In genomic region chr4:82499238-82499637, GRCm38 (mm10) we compare ENCODE assay signal across 8 mouse cellular contexts.
DNase-seq lines count a peak whose midpoint lies in the region; ATAC-seq and TF ChIP-seq lines count a peak whose summit lies in the region.

No protein-coding gene starts in this region.

- no peak for TF ChIP-seq EP300 in liver, postnatal 0 days (IDR thresholded peaks at IDR 0.05; ENCODE audit: low read depth)

- no peak for TF ChIP-seq POLR2A in thymus, adult 2 months (IDR thresholded peaks at IDR 0.05; ENCODE audit: control insufficient read depth, extremely low read depth, insufficient read depth, low read length, poor library complexity)

- ATAC-seq in heart, embryonic 11.5 days (replicated peaks; ENCODE audit: insufficient number of reproducible peaks, low FRiP score, low TSS enrichment) = no peak
- ATAC-seq in liver, postnatal 0 days = no peak

- peaks cover 30% of the 10 kb centered on the region for H3K4me1 ChIP-seq in heart, embryonic 10.5 days
- H3K4me1 ChIP-seq in brown adipose tissue, adult 24 weeks (ENCODE audit: control insufficient read depth, insufficient read depth, insufficient read length, low read length) = peaks cover 30% of the 10 kb centered on the region
- peaks cover 28% of the 10 kb centered on the region for H3K4me1 ChIP-seq in heart, embryonic 11.5 days (ENCODE audit: control insufficient read depth, insufficient read depth, low read length)
- peaks cover 8% of the 10 kb centered on the region; the same call in 1 of the 2 replicates for H3K4me1 ChIP-seq in liver, postnatal 0 days (ENCODE audit: insufficient read depth)
- H3K4me1 ChIP-seq in thymus, adult 2 months (replicated peaks; ENCODE audit: control insufficient read depth, insufficient read depth, low read length) = no peaks in the 10 kb centered on the region

- peak; percentile 74 for DNase-seq in heart, embryonic 10.5 days (ENCODE audit: low spot score)
- DNase-seq in heart, postnatal 14 days = no peak
- DNase-seq in liver, postnatal 0 days = no peak
- no peak for DNase-seq in kidney, adult 18-20 months
- DNase-seq in thymus, adult 2 months = no peak
- no peak for DNase-seq in spleen, postnatal 36 days (ENCODE audit: low spot score in 2 of 2)

- intact Hi-C loops in heart, postnatal 14 days (cut with DNase I) = no loop called here

- H3K36me3 ChIP-seq in heart, embryonic 10.5 days = peaks cover 27% of the 10 kb centered on the region
- peaks cover 3% of the 10 kb centered on the region; the same call in 1 of the 2 replicates for H3K36me3 ChIP-seq in heart, embryonic 11.5 days (ENCODE audit: control insufficient read depth, insufficient read depth, low read length)
- no peaks in the 10 kb centered on the region; the same call in 1 of the 2 replicates for H3K36me3 ChIP-seq in liver, postnatal 0 days (replicated peaks; ENCODE audit: insufficient read depth, low read length)
- H3K36me3 ChIP-seq in thymus, adult 2 months (ENCODE audit: control insufficient read depth, insufficient read depth, low read length) = no peaks in the 10 kb centered on the region

- H3K27ac ChIP-seq in heart, embryonic 10.5 days = 0 out of 2 replicates have a peak overlapping the region, but pooled peaks have one; percentile 19
- H3K27ac ChIP-seq in brown adipose tissue, adult 24 weeks (replicated peaks; ENCODE audit: low read depth, low read length) = no peak overlapping the region
- no peak overlapping the region for H3K27ac ChIP-seq in heart, embryonic 11.5 days (ENCODE audit: low read depth, low read length)
- H3K27ac ChIP-seq in liver, postnatal 0 days (ENCODE audit: low read depth) = no peak overlapping the region
- H3K27ac ChIP-seq in thymus, adult 2 months (ENCODE audit: control insufficient read depth, insufficient read depth, low read length) = no peak overlapping the region

- peak overlapping the region; percentile 93; the same call in 1 of the 2 replicates for H3K4me3 ChIP-seq in heart, embryonic 10.5 days
- H3K4me3 ChIP-seq in brown adipose tissue, adult 24 weeks (ENCODE audit: insufficient read depth, low read depth, low read length) = peak overlapping the region; percentile 15; the same call in 1 of the 2 replicates
- no peak overlapping the region for H3K4me3 ChIP-seq in heart, embryonic 11.5 days (ENCODE audit: low read depth, low read length)
- H3K4me3 ChIP-seq in liver, postnatal 0 days (ENCODE audit: low read depth, low read length) = no peak overlapping the region
- no peak overlapping the region for H3K4me3 ChIP-seq in thymus, adult 2 months (ENCODE audit: control insufficient read depth, insufficient read depth, low read length)

- TF ChIP-seq CTCF in liver, postnatal 0 days (IDR thresholded peaks at IDR 0.05; ENCODE audit: low read depth) = no peak
- no peak for TF ChIP-seq CTCF in thymus, adult 2 months (IDR thresholded peaks at IDR 0.05; ENCODE audit: borderline replicate concordance, control insufficient read depth, extremely low read depth, insufficient read depth, low read length, poor library complexity)

- H3K9ac ChIP-seq in heart, embryonic 11.5 days (ENCODE audit: low read depth, low read length) = 0 out of 2 replicates have a peak overlapping the region, but pooled peaks have one; percentile 34
- no peak overlapping the region for H3K9ac ChIP-seq in liver, postnatal 0 days (replicated peaks)

- H3K9me3 ChIP-seq in heart, embryonic 10.5 days = no peaks in the 10 kb centered on the region
- H3K9me3 ChIP-seq in heart, embryonic 11.5 days (replicated peaks; ENCODE audit: control insufficient read depth, low read length) = no peaks in the 10 kb centered on the region
- H3K9me3 ChIP-seq in liver, postnatal 0 days (ENCODE audit: low read length) = no peaks in the 10 kb centered on the region

- peak overlapping the region; percentile 67 for H3K4me2 ChIP-seq in heart, embryonic 11.5 days
- H3K4me2 ChIP-seq in liver, postnatal 0 days (ENCODE audit: low read depth, low read length) = peak overlapping the region; percentile 44

- WGBS in heart, embryonic 10.5 days = 59% methylated on average over 5 of the region's 5 CpGs
- WGBS in heart, embryonic 11.5 days (ENCODE audit: insufficient replicate concordance) = 52% methylated on average over 5 of the region's 5 CpGs
- 71% methylated on average over 5 of the region's 5 CpGs for WGBS in liver, postnatal 0 days (ENCODE audit: insufficient replicate concordance)
- 85% methylated on average over 5 of the region's 5 CpGs for WGBS in thymus, adult 2 months

- H3K27me3 ChIP-seq in heart, embryonic 10.5 days (ENCODE audit: insufficient read depth, poor library complexity, severe bottlenecking) = no peaks in the 10 kb centered on the region
- H3K27me3 ChIP-seq in heart, embryonic 11.5 days (ENCODE audit: control insufficient read depth, insufficient read depth, low read length) = no peaks in the 10 kb centered on the region
- peaks cover 10% of the 10 kb centered on the region for H3K27me3 ChIP-seq in liver, postnatal 0 days (ENCODE audit: insufficient read depth, low read length)
- H3K27me3 ChIP-seq in thymus, adult 2 months (ENCODE audit: control insufficient read depth, insufficient read depth, low read length) = peaks cover under 1% of the 10 kb centered on the region; the same call in 1 of the 2 replicates

Comparison
In these comparisons a context has a peak if more than half of its experiments do, and no peak if none do; other contexts are left out.
1. H3K4me3 ChIP-seq: peak in heart, embryonic 10.5 days (single experiment) and brown adipose tissue, adult 24 weeks (single experiment); none in heart, embryonic 11.5 days (single experiment), liver, postnatal 0 days (single experiment) and thymus, adult 2 months (single experiment).